Mouse (Mus musculus): ENCODE measurements around the gene Dusp3. TPM values are rescaled to one million over a fixed set of nuclear protein-coding genes. Genes with fewer than 3 reads are reported as not detected.

Dusp3 gene
- polyA plus RNA-seq, 1 experiment from 2014 or later = 20.2 TPM

GRCm38 (mm10) chr11:101924441-101924976, 62.3 kb downstream of the Dusp3 start:
- no peaks in the 10 kb centered on the region for H3K9me3 ChIP-seq
- 71% methylated on average over 19 of the region's 19 CpGs for WGBS
- no peak for ATAC-seq (ENCODE audit: low read depth)
- H3K36me3 ChIP-seq = no peaks in the 10 kb centered on the region
- no peak overlapping the region for H3K27ac ChIP-seq (replicated peaks)
- peaks cover 3% of the 10 kb centered on the region; the same call in 1 of the 2 replicates for H3K4me1 ChIP-seq (replicated peaks)
- H3K4me3 ChIP-seq = no peak overlapping the region
- H3K4me2 ChIP-seq = no peak overlapping the region
- H3K27me3 ChIP-seq = peaks cover 3% of the 10 kb centered on the region
- H3K9ac ChIP-seq = no peak overlapping the region

- 81% methylated on average over 6 of the region's 6 CpGs for WGBS
- ATAC-seq (ENCODE audit: low read depth) = no peak
- Histone ChIP-seq H3K27ac (replicated peaks) (no peak overlapping the region), H3K9me3 (no peaks in the 10 kb centered on the region), H3K4me3 (no peak overlapping the region), H3K4me2 (no peak overlapping the region), H3K36me3 (no peaks in the 10 kb centered on the region), H3K27me3 (peaks cover 7% of the 10 kb centered on the region), H3K4me1 (replicated peaks) (peaks cover 3% of the 10 kb centered on the region; the same call in 1 of the 2 replicates), H3K9ac (no peak overlapping the region)
These were observed 62.8 kb downstream of the Dusp3 start for GRCm38 (mm10) chr11:101923988-101924387.

- Histone ChIP-seq H3K27me3 (peaks cover 23% of the 10 kb centered on the region), H3K27ac (replicated peaks) (no peak overlapping the region), H3K4me2 (no peak overlapping the region), H3K4me1 (replicated peaks) (no peaks in the 10 kb centered on the region), H3K9ac (no peak overlapping the region), H3K36me3 (no peaks in the 10 kb centered on the region), H3K9me3 (no peaks in the 10 kb centered on the region), H3K4me3 (no peak overlapping the region)
- WGBS = 80% methylated on average over 12 of the region's 12 CpGs
- ATAC-seq (ENCODE audit: low read depth) = no peak
These were observed 65.4 kb downstream of the Dusp3 start for GRCm38 (mm10) chr11:101921361-101921952.

Other genes with a start within 250 kb of the Dusp3 start
- gene Etv4, start 201.6 kb downstream of the Dusp3 start, polyA plus RNA-seq (2015; fragmentation: Nextera tagmentation; extraction: Ambion mirVana) = 14.5 and 16.0 TPM in 2 replicates
- 1.4 and 2.5 TPM in 2 replicates for gene Meox1, start 92.6 kb downstream of the Dusp3 start, polyA plus RNA-seq (2015; fragmentation: Nextera tagmentation; extraction: Ambion mirVana)
- 0.08 and 0.14 TPM in 2 replicates for gene Sost, start 20.0 kb downstream of the Dusp3 start, polyA plus RNA-seq (2015; fragmentation: Nextera tagmentation; extraction: Ambion mirVana)
- not detected in 2 replicates for gene Cfap97d1, start 2.7 kb downstream of the Dusp3 start, polyA plus RNA-seq (2015; fragmentation: Nextera tagmentation; extraction: Ambion mirVana)
- gene Mpp3, start 41.4 kb upstream of the Dusp3 start, polyA plus RNA-seq (2015; fragmentation: Nextera tagmentation; extraction: Ambion mirVana) = 44.4 and 49.6 TPM in 2 replicates
- gene Cd300lg, start 54.5 kb upstream of the Dusp3 start, polyA plus RNA-seq (2015; fragmentation: Nextera tagmentation; extraction: Ambion mirVana) = 0.45 and 0.65 TPM in 2 replicates
- 25.8 and 26.5 TPM in 2 replicates for gene Mpp2, start 101.5 kb upstream of the Dusp3 start, polyA plus RNA-seq (2015; fragmentation: Nextera tagmentation; extraction: Ambion mirVana)
- not detected in 2 replicates for gene Ppy, start 114.3 kb upstream of the Dusp3 start, polyA plus RNA-seq (2015; fragmentation: Nextera tagmentation; extraction: Ambion mirVana)
- gene Pyy, start 120.8 kb upstream of the Dusp3 start, polyA plus RNA-seq (2015; fragmentation: Nextera tagmentation; extraction: Ambion mirVana) = not detected in 2 replicates
- gene Nags, start 158.5 kb upstream of the Dusp3 start, polyA plus RNA-seq (2015; fragmentation: Nextera tagmentation; extraction: Ambion mirVana) = not detected in 2 replicates
- gene Tmem101, start 169.4 kb upstream of the Dusp3 start, polyA plus RNA-seq (2015; fragmentation: Nextera tagmentation; extraction: Ambion mirVana) = 32.4 and 40.4 TPM in 2 replicates
- 112 and 116 TPM in 2 replicates for gene Lsm12, start 198.3 kb upstream of the Dusp3 start, polyA plus RNA-seq (2015; fragmentation: Nextera tagmentation; extraction: Ambion mirVana)
- 29.1 and 31.6 TPM in 2 replicates for gene G6pc3, start 202.6 kb upstream of the Dusp3 start, polyA plus RNA-seq (2015; fragmentation: Nextera tagmentation; extraction: Ambion mirVana)
- 84.4 and 88.7 TPM in 2 replicates for gene Hdac5, start 243.2 kb upstream of the Dusp3 start, polyA plus RNA-seq (2015; fragmentation: Nextera tagmentation; extraction: Ambion mirVana)

Data from neural tube, embryonic 13.5 days (tissue).